Mouse (Mus musculus) gastrocnemius, adult 2 months (tissue): ENCODE data around the gene Eif6. TPM values are rescaled to one million over a fixed set of nuclear protein-coding genes. Genes with fewer than 3 reads are reported as not detected.
A peak's percentile ranks its signal among the peaks of the same experiment; 100 is the strongest.

ENCODE experiments used
- DNase-seq: peaks from one replicate; pipeline ENCODE4 v3.0.0; 2022
- H3K27ac ChIP-seq: fragments of 200-600 bp; 2 replicates; pipeline ENCODE4 v1.8.1; 2022; ENCODE audit warnings: mild to moderate bottlenecking
- H3K4me3 ChIP-seq: fragments of 200-600 bp; 2 replicates; pipeline ENCODE4 v1.8.1; 2022; ENCODE audit warnings: mild to moderate bottlenecking, moderate library complexity
- CTCF ChIP-seq: fragments of 200-600 bp; IDR thresholded peaks from 2 replicates; pipeline ENCODE4 v1.8.1; 2022; ENCODE audit warnings: antibody characterized with exemption, mild to moderate bottlenecking, moderate library complexity
- intact Hi-C: fragments of 180-260 bp; cut with DNase I; formaldehyde crosslinking; loops from one replicate; pipeline ENCODE4 v1.15.1; 2025
- total RNA-seq, 2 experiments: library from RNA; stranded (reverse); gene quantifications; 2 replicates each; pipeline ENCODE4 v1.2.3; 2021

Gene Eif6
- total RNA-seq, 2 experiments from 2014 or later = 41.0 to 46.7 TPM

DNA sequence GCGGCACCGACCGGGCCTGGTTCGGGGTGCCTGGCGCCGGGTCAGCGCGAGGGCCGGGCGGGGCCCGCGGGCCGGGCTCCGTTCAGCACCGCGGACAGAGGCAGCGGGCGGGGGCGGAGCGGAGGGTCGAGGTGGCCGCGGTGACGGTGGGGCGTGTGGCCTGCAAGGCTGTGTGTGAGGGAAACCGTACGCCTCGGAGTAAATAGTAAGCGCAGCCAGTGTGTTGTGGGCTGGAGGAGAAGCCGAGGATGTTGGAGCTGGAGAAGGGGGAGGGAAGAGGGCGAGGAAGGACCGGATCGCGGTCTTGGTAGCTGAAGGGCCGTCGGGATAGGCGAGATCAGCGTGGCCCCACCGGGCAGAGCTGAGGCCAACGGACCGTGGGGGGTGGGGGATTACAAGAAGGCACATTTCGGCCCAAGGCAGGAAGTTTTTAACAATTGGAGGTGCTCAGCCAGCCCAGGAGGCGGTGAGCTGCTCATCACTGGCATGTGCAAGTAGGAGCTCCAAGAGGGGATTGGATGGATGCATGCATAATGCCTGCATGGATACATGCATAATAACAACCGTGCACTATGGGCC is 51.0 kb downstream of the Eif6 start:
- intact Hi-C loops = no loop called here
- Histone ChIP-seq H3K4me3 (peak overlapping the region; percentile 59), H3K27ac (no peak overlapping the region)
- DNase-seq = peak; percentile 78
- no peak for TF ChIP-seq CTCF

DNA sequence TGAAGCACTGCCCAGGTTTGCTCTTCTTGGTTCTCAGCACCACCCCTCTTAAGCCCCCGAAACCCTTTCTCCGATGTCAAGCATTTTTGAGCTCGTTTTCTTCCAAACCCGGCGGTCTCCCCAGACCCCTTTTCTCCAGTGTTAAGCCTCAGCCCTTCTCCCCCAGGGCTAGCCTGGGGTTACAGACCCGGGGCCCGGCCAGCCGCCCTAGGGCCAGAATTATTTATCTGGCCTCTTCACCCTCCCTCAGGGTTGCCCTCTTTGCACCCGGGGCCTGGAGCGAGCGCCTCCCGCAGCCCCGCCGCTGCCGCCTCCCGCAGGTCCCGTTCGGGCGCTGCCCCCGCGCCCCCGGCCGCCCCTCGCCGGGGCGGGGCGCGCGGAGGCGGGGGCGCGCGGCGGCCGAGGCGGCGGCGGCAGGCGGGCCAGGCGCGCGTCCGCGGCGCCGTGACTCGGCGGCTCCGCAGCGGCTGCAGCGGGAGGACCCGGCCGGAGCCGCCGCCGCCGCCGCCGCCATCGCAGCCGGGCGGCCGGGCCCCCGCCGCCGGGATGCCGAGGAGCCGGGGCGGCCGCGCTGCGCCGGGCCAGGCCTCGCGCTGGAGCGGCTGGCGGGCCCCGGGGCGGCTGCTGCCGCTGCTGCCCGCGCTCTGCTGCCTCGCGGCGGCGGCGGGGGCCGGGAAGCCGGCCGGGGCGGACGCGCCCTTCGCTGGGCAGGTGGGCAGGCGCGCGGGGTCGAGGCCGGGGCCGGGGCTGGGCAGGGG is 51.6 kb downstream of the Eif6 start, which contains the start of gene Mmp24:
Mmp24 (plus strand) TSS at position 416 of the 758 bp plus-strand sequence.
- intact Hi-C loops = no loop called here
- peak within 1 kb of the TSS; percentile 59 for H3K4me3 ChIP-seq

DNA sequence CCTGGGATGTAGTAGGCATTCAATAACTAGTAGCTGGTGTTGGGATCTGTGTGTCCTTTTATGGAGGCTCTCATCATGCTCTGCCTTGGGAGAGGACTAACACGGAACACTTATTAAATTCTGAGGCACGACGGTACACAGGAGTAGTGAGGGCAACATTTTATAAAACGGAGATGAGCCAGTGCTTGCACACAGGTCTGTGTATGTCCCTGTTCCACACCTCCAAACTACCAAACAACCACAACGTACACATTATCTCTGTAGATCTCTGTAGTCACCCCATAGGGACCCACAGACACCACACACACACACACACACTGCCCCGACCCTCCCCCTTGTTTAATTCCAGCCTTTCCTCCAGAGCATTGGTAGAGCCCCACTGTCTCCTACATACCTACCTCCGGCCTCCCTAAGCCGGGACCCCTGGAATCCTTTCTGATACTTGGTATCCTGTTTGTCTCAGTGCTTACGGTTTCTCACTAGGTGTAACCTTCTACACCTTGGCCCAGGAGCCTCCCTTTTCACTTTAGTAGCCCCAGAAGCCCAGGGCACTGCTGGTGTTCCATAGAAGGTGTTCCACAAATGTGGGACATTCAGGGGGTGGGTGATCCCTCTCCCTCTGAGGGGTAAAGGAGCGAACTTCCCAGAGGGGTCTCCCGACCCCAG is 52.3 kb downstream of the Eif6 start:
- no peak for TF ChIP-seq CTCF
- intact Hi-C loops = no loop called here
- Histone ChIP-seq H3K4me3 (no peak overlapping the region), H3K27ac (no peak overlapping the region)
- no peak for DNase-seq

More for the DNA sequence above, 51.6 kb downstream of the Eif6 start, which contains the start of gene Mmp24:
- no peak within 1 kb of the TSS for H3K27ac ChIP-seq
- DNase-seq = no peak
- TF ChIP-seq CTCF = no peak

DNA sequence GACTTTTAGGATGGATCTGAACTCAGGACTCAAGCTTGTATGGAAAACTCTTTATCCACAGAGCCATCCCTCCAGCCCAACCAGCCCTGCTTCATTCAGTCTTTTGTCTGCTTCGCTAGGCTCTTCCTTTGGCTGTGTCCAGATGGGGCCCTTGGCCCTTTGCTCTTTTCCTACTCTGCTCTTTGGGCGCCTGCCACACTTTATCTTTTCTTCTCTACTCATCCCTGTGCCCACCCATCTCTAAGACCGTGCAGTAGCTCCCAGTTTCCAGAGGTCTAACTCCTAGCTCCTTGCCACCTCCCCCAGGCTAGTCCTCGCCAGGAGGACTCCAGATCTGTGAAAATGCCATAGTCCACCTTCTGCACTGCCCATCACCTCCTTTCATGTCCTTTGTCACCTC is 53.1 kb downstream of the Eif6 start:
- TF ChIP-seq CTCF = no peak
- Histone ChIP-seq H3K4me3 (no peak overlapping the region), H3K27ac (no peak overlapping the region)
- intact Hi-C loops = no loop called here
- DNase-seq = no peak

Other genes with a start within 250 kb of the Eif6 start
- 1 to 10 TPM; 5.7 to 6.4 TPM for gene Gss, start 234.1 kb downstream of the Eif6 start, total RNA-seq
- gene Myh7b, start 215.7 kb downstream of the Eif6 start, total RNA-seq = 1 to 10 TPM; 5.1 to 9.8 TPM
- 100 to 1,000 TPM in 1 of 2 experiments, 10 to 100 TPM in 1; 93.4 to 102 TPM for gene Trpc4ap, start 134.5 kb downstream of the Eif6 start, total RNA-seq
- 1 to 10 TPM; 4.2 to 4.4 TPM for gene Edem2, start 97.5 kb downstream of the Eif6 start, total RNA-seq
- gene Gm17581, start 91.1 kb downstream of the Eif6 start, total RNA-seq = not detected
- gene Procr, start 75.8 kb downstream of the Eif6 start, total RNA-seq = 10 to 100 TPM in 1 of 2 experiments, 1 to 10 TPM in 1; 9.9 to 21.3 TPM
- not detected for gene Mmp24, start 51.6 kb downstream of the Eif6 start, total RNA-seq
- 10 to 100 TPM; 25.8 to 27.8 TPM for gene BC029722, start 7.5 kb downstream of the Eif6 start, total RNA-seq
- not detected for gene Fam83c, start 7.9 kb upstream of the Eif6 start, total RNA-seq
- gene Uqcc1, start 103.4 kb upstream of the Eif6 start, total RNA-seq = 100 to 1,000 TPM; 139 to 198 TPM
- not detected for gene Gm15557, start 113.8 kb upstream of the Eif6 start, total RNA-seq
- gene Gdf5, start 118.4 kb upstream of the Eif6 start, total RNA-seq = under 1 TPM in 1 of 2 experiments, not detected in 1; 0.08 TPM
- gene Cep250, start 129.5 kb upstream of the Eif6 start, total RNA-seq = 1 to 10 TPM; 3.8 to 4.6 TPM
- gene 6430550D23Rik, start 181.1 kb upstream of the Eif6 start, total RNA-seq = under 1 TPM; 0.66 to 0.70 TPM
- 10 to 100 TPM; 41.3 to 47.4 TPM for gene Ergic3, start 181.1 kb upstream of the Eif6 start, total RNA-seq
- not detected for gene Fer1l4, start 226.0 kb upstream of the Eif6 start, total RNA-seq
- gene Spag4, start 238.2 kb upstream of the Eif6 start, total RNA-seq = under 1 TPM; 0.33 to 0.36 TPM